Mouse (Mus musculus) testis, adult 2 months (tissue): ENCODE measurements around the gene Glt28d2.

Experiments used
- CTCF ChIP-seq: fragments of 200-500 bp; IDR thresholded peaks from 2 replicates; pipeline ENCODE4 v1.5.1; 2012; ENCODE audit warnings: low read depth, mild to moderate bottlenecking, inconsistent platforms, low read length, moderate library complexity; ENCODE audit not compliant: control insufficient read depth, insufficient read depth, insufficient replicate concordance
- POLR2A ChIP-seq: fragments of 200-500 bp; IDR thresholded peaks from 2 replicates; pipeline ENCODE4 v1.6.1; 2012; ENCODE audit warnings: low read depth, mild to moderate bottlenecking, inconsistent platforms, low read length, moderate library complexity; ENCODE audit not compliant: control insufficient read depth

DNA sequence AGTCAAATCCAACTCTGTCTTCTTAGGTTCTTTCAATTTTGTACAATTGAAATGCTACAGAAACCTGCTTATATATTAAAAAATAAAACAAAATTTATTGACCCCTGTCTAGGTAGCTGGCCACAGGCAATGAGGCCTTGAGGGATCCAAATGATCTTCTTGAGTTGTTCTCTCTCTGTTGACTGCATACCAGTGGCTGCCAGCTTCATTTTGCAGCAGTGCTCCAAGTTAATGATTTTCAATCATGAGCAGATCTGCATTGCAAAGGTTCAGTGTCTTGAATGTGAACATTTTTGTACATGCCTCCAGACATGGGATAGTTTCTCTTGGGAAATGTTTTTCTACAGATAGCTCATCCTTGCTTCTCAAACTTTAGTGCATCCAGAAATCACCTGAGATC, 17.1 kb upstream of the Glt28d2 start:
- TF ChIP-seq CTCF (no peak), POLR2A (no peak)
